Mouse (Mus musculus) adrenal gland, postnatal 36 days (tissue): ENCODE data around the gene Cebpe. TPM values are rescaled to one million over a fixed set of nuclear protein-coding genes. Genes with fewer than 3 reads are reported as not detected.

Experiments
- DNase-seq, 2 experiments: peaks; one replicate each; pipeline ENCODE4 v3.0.0; 2021; ENCODE audit warnings: mixed read lengths in 1 of 2
- long read RNA-seq, 2 experiments: library from polyadenylated mRNA; stranded (forward); transcript quantifications; one replicate each; pipeline ENCODE4 v2.0.0; 2021; ENCODE audit warnings: borderline sequencing depth in 2 of 2
- total RNA-seq, 2 experiments: library from RNA; stranded (reverse); gene quantifications; 2 replicates each; pipeline ENCODE4 v1.2.3; 2021

The Cebpe gene
- total RNA-seq = not detected
- long read RNA-seq, experiment 1 = 0 reads
- long read RNA-seq, experiment 2 = 0 reads

- DNase-seq = no peak
Observed at GRCm38 (mm10) chr14:54712074-54712473, at the start of gene Cebpe. TSS of gene Cebpe (minus strand) at chr14:54712174.

GRCm38 (mm10) chr14:54756382-54756781 lies 44.4 kb upstream of the Cebpe start:
- DNase-seq = no peak

- DNase-seq = peak; percentile 72 to 76
Observed at GRCm38 (mm10) chr14:54754602-54755018, 42.6 kb upstream of the Cebpe start.

- DNase-seq = no peak
Observed at GRCm38 (mm10) chr14:54753986-54754601, 42.1 kb upstream of the Cebpe start.

- DNase-seq = no peak
Observed at GRCm38 (mm10) chr14:54752938-54753337, 41.0 kb upstream of the Cebpe start.

GRCm38 (mm10) chr14:54751768-54752167 lies 39.8 kb upstream of the Cebpe start:
- DNase-seq = no peak

GRCm38 (mm10) chr14:54749238-54749637 lies 37.3 kb upstream of the Cebpe start:
- peak; percentile 50 to 53 for DNase-seq

- DNase-seq = peak; percentile 44 to 49
Observed at GRCm38 (mm10) chr14:54747942-54748917, 36.3 kb upstream of the Cebpe start.

GRCm38 (mm10) chr14:54746038-54746437 lies 34.1 kb upstream of the Cebpe start:
- DNase-seq = no peak

GRCm38 (mm10) chr14:54744473-54744872 lies 32.5 kb upstream of the Cebpe start:
- DNase-seq = no peak

GRCm38 (mm10) chr14:54742375-54742774 lies 30.4 kb upstream of the Cebpe start:
- peak; percentile 60 to 66 for DNase-seq

- no peak for DNase-seq
Observed at GRCm38 (mm10) chr14:54741721-54742120, 29.7 kb upstream of the Cebpe start.

- DNase-seq = no peak
Observed at GRCm38 (mm10) chr14:54737634-54738033, 25.7 kb upstream of the Cebpe start.

- DNase-seq = no peak
Observed at GRCm38 (mm10) chr14:54736555-54737552, 24.9 kb upstream of the Cebpe start.

- no peak for DNase-seq
Observed at GRCm38 (mm10) chr14:54735221-54735620, 23.2 kb upstream of the Cebpe start.

GRCm38 (mm10) chr14:54734004-54734403 lies 22.0 kb upstream of the Cebpe start:
- no peak for DNase-seq

GRCm38 (mm10) chr14:54732206-54732605 lies 20.2 kb upstream of the Cebpe start:
- no peak for DNase-seq

GRCm38 (mm10) chr14:54730305-54730704 lies 18.3 kb upstream of the Cebpe start:
- DNase-seq = no peak

- no peak for DNase-seq
Observed at GRCm38 (mm10) chr14:54728823-54729653, 17.1 kb upstream of the Cebpe start.

GRCm38 (mm10) chr14:54727565-54727964 lies 15.6 kb upstream of the Cebpe start:
- no peak for DNase-seq

GRCm38 (mm10) chr14:54724049-54724448 lies 12.1 kb upstream of the Cebpe start:
- no peak for DNase-seq
